Mouse (Mus musculus) E14TG2a.4 (cell line): ENCODE results near the gene Artn.

Source experiments
- H3K27me3 ChIP-seq: 2 replicates; pipeline ENCODE4 v1.6.1; 2014; ENCODE audit warnings: low read length, control low read depth; ENCODE audit not compliant: insufficient read depth
- H3K36me3 ChIP-seq: 2 replicates; pipeline ENCODE4 v1.6.1; 2014; ENCODE audit warnings: low read length, control low read depth; ENCODE audit not compliant: insufficient read depth
- H3K4me1 ChIP-seq: replicated peaks from 2 replicates; pipeline ENCODE4 v1.6.1; 2014; ENCODE audit warnings: low read depth, low read length, control low read depth
- H3K4me3 ChIP-seq: replicated peaks from 2 replicates; pipeline ENCODE4 v1.5.1; 2014; ENCODE audit warnings: mild to moderate bottlenecking, low read length
- H3K9me3 ChIP-seq: 2 replicates; pipeline ENCODE4 v1.6.1; 2014; ENCODE audit warnings: low read length, control low read depth
- CTCF ChIP-seq: conservative IDR thresholded peaks from 2 replicates; pipeline ENCODE4 v1.5.1; 2014; ENCODE audit warnings: low read length
- NANOG ChIP-seq: IDR thresholded peaks from 2 replicates; pipeline ENCODE4 v1.6.1; 2014; ENCODE audit warnings: borderline replicate concordance, low read length, mixed read lengths
- POU5F1 ChIP-seq: IDR thresholded peaks from 2 replicates; pipeline ENCODE4 v1.6.1; 2014; ENCODE audit warnings: low read length, borderline replicate concordance

Gene Artn

GRCm38 (mm10) chr4:117893376-117893775 is 36.2 kb downstream of the Artn start:
- no peak overlapping the region for H3K4me3 ChIP-seq
- H3K27me3 ChIP-seq, result no peaks in the 10 kb centered on the region
- no peak for TF ChIP-seq NANOG
- no peak for TF ChIP-seq POU5F1
- TF ChIP-seq CTCF, result no peak
- H3K36me3 ChIP-seq, result peaks cover 74% of the 10 kb centered on the region
- peaks cover 36% of the 10 kb centered on the region for H3K4me1 ChIP-seq
- no peaks in the 10 kb centered on the region for H3K9me3 ChIP-seq

- Histone ChIP-seq H3K27me3 (no peaks in the 10 kb centered on the region), H3K4me1 (peaks cover 44% of the 10 kb centered on the region), H3K4me3 (peak within 1 kb of the TSS; percentile 98), H3K36me3 (peaks cover 63% of the 10 kb centered on the region), H3K9me3 (no peaks in the 10 kb centered on the region)
- no peak for TF ChIP-seq CTCF
- TF ChIP-seq POU5F1, result no peak
- TF ChIP-seq NANOG, result no peak
These were observed 37.8 kb downstream of the Artn start, which contains the start of gene Dph2 for GRCm38 (mm10) chr4:117891738-117892161. Gene Dph2, minus strand, starts transcription at chr4:117892032.

DNA sequence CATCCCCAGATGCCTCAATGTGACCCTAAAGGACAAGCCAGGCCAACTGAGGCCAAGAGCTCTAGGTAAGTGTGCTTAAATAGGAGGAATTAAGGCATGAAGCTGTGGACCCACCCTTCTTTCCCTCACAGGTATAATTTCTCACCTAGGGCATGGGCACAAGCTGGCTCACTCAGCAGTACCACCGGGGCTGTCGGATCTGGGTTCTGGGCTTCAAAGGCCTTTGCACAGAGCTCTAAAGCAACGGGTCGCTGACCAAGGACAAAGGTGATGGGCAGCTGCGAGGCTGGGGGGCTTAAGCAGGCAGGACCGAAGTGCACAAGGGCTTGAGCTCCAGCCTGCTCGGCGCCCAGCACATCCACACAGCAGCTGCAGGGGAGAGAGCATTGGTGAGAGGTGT is 38.8 kb downstream of the Artn start:
- no peaks in the 10 kb centered on the region for H3K27me3 ChIP-seq
- H3K36me3 ChIP-seq, result peaks cover 59% of the 10 kb centered on the region
- no peaks in the 10 kb centered on the region for H3K9me3 ChIP-seq
- H3K4me3 ChIP-seq, result peak overlapping the region; percentile 98
- H3K4me1 ChIP-seq, result peaks cover 52% of the 10 kb centered on the region
- TF ChIP-seq NANOG (no peak), CTCF (no peak), POU5F1 (no peak)

DNA sequence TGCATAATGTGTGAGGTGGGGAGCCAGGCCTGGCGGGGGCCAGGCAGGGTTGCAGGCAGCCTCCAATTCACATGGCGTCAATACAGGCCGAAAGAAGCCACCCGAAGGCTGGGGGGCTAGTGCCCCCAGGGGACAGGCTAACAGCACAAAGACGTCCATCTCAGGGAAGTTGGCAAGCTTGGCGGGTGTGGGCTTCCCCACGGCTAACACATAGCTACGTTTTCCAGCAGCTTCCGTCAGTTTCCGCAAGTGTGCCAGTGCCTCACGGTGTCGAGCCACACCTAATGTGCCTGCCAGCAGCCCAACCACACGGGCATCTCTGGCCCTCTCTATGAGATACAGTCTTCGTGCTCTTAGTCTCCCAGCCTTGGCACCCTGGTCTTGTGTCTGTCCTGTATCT is 39.5 kb downstream of the Artn start:
- Histone ChIP-seq H3K27me3 (no peaks in the 10 kb centered on the region), H3K4me3 (no peak overlapping the region), H3K36me3 (peaks cover 59% of the 10 kb centered on the region), H3K9me3 (no peaks in the 10 kb centered on the region), H3K4me1 (peaks cover 49% of the 10 kb centered on the region)
- TF ChIP-seq CTCF (no peak), POU5F1 (no peak), NANOG (no peak)

DNA sequence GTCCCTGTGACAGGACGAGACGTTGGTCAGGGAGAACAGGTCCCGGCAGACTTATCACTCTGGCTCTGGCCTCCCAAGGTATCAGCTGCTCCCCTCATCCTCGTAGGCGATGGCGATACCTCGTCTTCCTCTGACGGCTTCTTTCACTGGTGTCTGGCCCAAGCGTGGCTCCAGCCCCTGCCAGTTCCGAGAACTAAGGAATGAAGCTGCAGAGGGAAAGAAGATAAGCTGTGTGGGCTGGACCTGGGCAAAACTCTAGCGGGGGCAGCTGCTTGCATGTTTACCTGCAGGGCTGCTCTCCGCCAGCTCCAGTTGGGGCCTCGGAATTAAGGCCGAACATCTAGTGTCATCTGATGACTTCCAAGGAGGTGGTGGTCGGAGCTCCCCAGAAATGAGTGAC is 40.1 kb downstream of the Artn start:
- TF ChIP-seq POU5F1 (no peak), NANOG (no peak), CTCF (no peak)
- H3K36me3 ChIP-seq, result peaks cover 59% of the 10 kb centered on the region
- no peaks in the 10 kb centered on the region for H3K9me3 ChIP-seq
- H3K4me3 ChIP-seq, result no peak overlapping the region
- peaks cover under 1% of the 10 kb centered on the region for H3K27me3 ChIP-seq
- H3K4me1 ChIP-seq, result peaks cover 49% of the 10 kb centered on the region

- TF ChIP-seq POU5F1 (no peak), CTCF (no peak)
- peaks cover 59% of the 10 kb centered on the region for H3K36me3 ChIP-seq
- H3K9me3 ChIP-seq, result no peaks in the 10 kb centered on the region
- H3K4me3 ChIP-seq, result peak overlapping the region; percentile 98; the same call in 1 of the 2 replicates
- peaks cover 11% of the 10 kb centered on the region for H3K27me3 ChIP-seq
- H3K4me1 ChIP-seq, result peaks cover 59% of the 10 kb centered on the region
These were observed 41.6 kb downstream of the Artn start for GRCm38 (mm10) chr4:117887920-117888319.

DNA sequence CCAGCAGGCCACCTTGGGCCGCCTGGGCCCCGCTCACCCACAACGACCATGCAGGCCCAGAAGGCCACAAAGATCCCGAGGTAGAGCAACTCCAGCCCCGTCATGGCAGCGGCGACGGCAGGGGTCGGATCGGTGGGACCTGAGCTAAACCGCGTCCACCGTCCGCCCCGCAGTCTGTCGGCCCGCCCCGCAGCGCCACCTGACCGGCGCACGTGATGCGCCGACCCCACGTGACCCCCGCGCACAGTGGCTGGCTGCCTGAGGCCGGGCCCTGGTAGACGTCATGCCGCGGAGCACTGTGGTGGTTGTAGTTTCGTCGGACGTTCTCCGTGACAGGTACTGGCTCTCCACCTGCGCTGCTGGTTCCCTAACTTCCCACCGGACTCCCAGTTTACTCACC is 42.4 kb downstream of the Artn start, which contains the start of gene Atp6v0b:
TSS of gene Atp6v0b (minus strand) at position 201 of the 400 bp plus-strand sequence.
- no peak for TF ChIP-seq POU5F1
- TF ChIP-seq CTCF, result no peak
- TF ChIP-seq NANOG, result no peak
- Histone ChIP-seq H3K4me3 (peak within 1 kb of the TSS; percentile 98), H3K4me1 (peaks cover 59% of the 10 kb centered on the region), H3K9me3 (no peaks in the 10 kb centered on the region), H3K27me3 (peaks cover 17% of the 10 kb centered on the region), H3K36me3 (peaks cover 59% of the 10 kb centered on the region)

GRCm38 (mm10) chr4:117886644-117887043 is 42.9 kb downstream of the Artn start:
- Histone ChIP-seq H3K4me1 (peaks cover 61% of the 10 kb centered on the region), H3K9me3 (no peaks in the 10 kb centered on the region), H3K4me3 (peak overlapping the region; percentile 98), H3K27me3 (peaks cover 22% of the 10 kb centered on the region), H3K36me3 (peaks cover 59% of the 10 kb centered on the region)
- TF ChIP-seq NANOG (no peak), POU5F1 (no peak), CTCF (no peak)

GRCm38 (mm10) chr4:117885994-117886393 is 43.6 kb downstream of the Artn start:
- Histone ChIP-seq H3K9me3 (no peaks in the 10 kb centered on the region), H3K36me3 (peaks cover 57% of the 10 kb centered on the region), H3K4me3 (peak overlapping the region; percentile 98), H3K4me1 (peaks cover 64% of the 10 kb centered on the region), H3K27me3 (peaks cover 28% of the 10 kb centered on the region)
- TF ChIP-seq CTCF, result no peak
- TF ChIP-seq POU5F1, result no peak
- TF ChIP-seq NANOG, result no peak

GRCm38 (mm10) chr4:117885093-117885492 is 44.5 kb downstream of the Artn start:
- Histone ChIP-seq H3K27me3 (peaks cover 37% of the 10 kb centered on the region), H3K36me3 (peaks cover 54% of the 10 kb centered on the region), H3K4me1 (peaks cover 60% of the 10 kb centered on the region), H3K4me3 (no peak overlapping the region), H3K9me3 (no peaks in the 10 kb centered on the region)
- TF ChIP-seq POU5F1 (no peak), CTCF (no peak), NANOG (no peak)
